Mouse (Mus musculus) lung, embryonic 15.5 days (tissue): Measurements from ENCODE around the gene Ninj1. TPM values are rescaled to one million over a fixed set of nuclear protein-coding genes. Genes with fewer than 3 reads are reported as not detected.

ENCODE experiments used
- ATAC-seq: fragments of 200-750 bp; cut with Nextera tagmentation; 2 replicates; pipeline ENCODE4 v1.8.0; 2017; ENCODE audit warnings: moderate number of reproducible peaks, borderline replicate concordance; ENCODE audit not compliant: low FRiP score, low TSS enrichment; ENCODE audit errors: extremely low read depth
- H3K27ac ChIP-seq: fragments of 300-500 bp; sonication (generic); 2 replicates; pipeline ENCODE4 v1.5.1; 2015; ENCODE audit warnings: moderate library complexity, mild to moderate bottlenecking, inconsistent platforms
- H3K27me3 ChIP-seq: fragments of 300-500 bp; sonication (generic); 2 replicates; pipeline ENCODE4 v1.6.1; 2015; ENCODE audit warnings: inconsistent platforms
- H3K36me3 ChIP-seq: fragments of 300-500 bp; sonication (generic); 2 replicates; pipeline ENCODE4 v1.6.1; 2015; ENCODE audit warnings: inconsistent platforms
- H3K4me1 ChIP-seq: fragments of 300-500 bp; sonication (generic); 2 replicates; pipeline ENCODE4 v1.6.1; 2015; ENCODE audit warnings: inconsistent platforms
- H3K4me2 ChIP-seq: fragments of 300-500 bp; sonication (generic); 2 replicates; pipeline ENCODE4 v1.6.1; 2015; ENCODE audit warnings: inconsistent platforms, mild to moderate bottlenecking, moderate library complexity
- H3K4me3 ChIP-seq: fragments of 300-500 bp; sonication (generic); 2 replicates; pipeline ENCODE4 v1.5.1; 2015; ENCODE audit warnings: mild to moderate bottlenecking, inconsistent platforms
- H3K9ac ChIP-seq: fragments of 300-500 bp; sonication (generic); 2 replicates; pipeline ENCODE4 v1.6.1; 2015; ENCODE audit warnings: inconsistent platforms
- H3K9me3 ChIP-seq: fragments of 300-500 bp; sonication (generic); 2 replicates; pipeline ENCODE4 v1.6.1; 2016; ENCODE audit warnings: inconsistent platforms
- WGBS: fragments of 180-500 bp; shearing (Covaris S2); methylation state at CpG from one replicate; pipeline ENCODE4 v1.1.7; 2015; 5-methylcytosine and 5-hydroxymethylcytosine counted together
- polyA plus RNA-seq: library from polyadenylated mRNA; unstranded; fragments of >200 nt; fragmentation: Nextera tagmentation; extraction: Ambion mirVana; gene quantifications from 2 replicates; pipeline ENCODE4 v1.2.1, GENCODE M21; 2015

Ninj1 gene
- polyA plus RNA-seq, 1 experiment from 2014 or later = 45.1 TPM

- no peaks in the 10 kb centered on the region for H3K4me1 ChIP-seq
- WGBS = 65% methylated on average over 10 of the region's 10 CpGs
- no peak overlapping the region for H3K4me3 ChIP-seq
- H3K9me3 ChIP-seq = no peaks in the 10 kb centered on the region
- H3K27ac ChIP-seq = no peak overlapping the region
- no peak overlapping the region for H3K4me2 ChIP-seq
- H3K36me3 ChIP-seq = no peaks in the 10 kb centered on the region
- peaks cover 17% of the 10 kb centered on the region for H3K27me3 ChIP-seq
- no peak overlapping the region for H3K9ac ChIP-seq
- ATAC-seq = no peak
Measured at GRCm38 (mm10) chr13:49154028-49154427, 33.3 kb upstream of the Ninj1 start.

- Histone ChIP-seq H3K4me1 (no peaks in the 10 kb centered on the region), H3K9ac (no peak overlapping the region), H3K4me2 (no peak overlapping the region), H3K36me3 (no peaks in the 10 kb centered on the region), H3K9me3 (no peaks in the 10 kb centered on the region), H3K4me3 (no peak overlapping the region), H3K27ac (no peak overlapping the region), H3K27me3 (peaks cover 11% of the 10 kb centered on the region)
- 44% methylated on average over 7 of the region's 7 CpGs for WGBS
- no peak for ATAC-seq
Measured at GRCm38 (mm10) chr13:49154621-49155020, 32.7 kb upstream of the Ninj1 start.

- H3K9me3 ChIP-seq = no peaks in the 10 kb centered on the region
- no peak overlapping the region for H3K27ac ChIP-seq
- H3K4me2 ChIP-seq = no peak overlapping the region
- no peaks in the 10 kb centered on the region for H3K4me1 ChIP-seq
- no peak overlapping the region for H3K4me3 ChIP-seq
- H3K27me3 ChIP-seq = no peaks in the 10 kb centered on the region
- no peak overlapping the region for H3K9ac ChIP-seq
- ATAC-seq = no peak
- WGBS = 63% methylated on average over 4 of the region's 4 CpGs
- no peaks in the 10 kb centered on the region for H3K36me3 ChIP-seq
Measured at GRCm38 (mm10) chr13:49156645-49157044, 30.6 kb upstream of the Ninj1 start.

GRCm38 (mm10) chr13:49158040-49158713, 29.1 kb upstream of the Ninj1 start:
- Histone ChIP-seq H3K9ac (no peak overlapping the region), H3K4me1 (no peaks in the 10 kb centered on the region), H3K27me3 (no peaks in the 10 kb centered on the region), H3K9me3 (no peaks in the 10 kb centered on the region), H3K4me3 (no peak overlapping the region), H3K27ac (no peak overlapping the region), H3K4me2 (no peak overlapping the region), H3K36me3 (no peaks in the 10 kb centered on the region)
- ATAC-seq = no peak
- WGBS = 65% methylated on average over 10 of the region's 10 CpGs

DNA sequence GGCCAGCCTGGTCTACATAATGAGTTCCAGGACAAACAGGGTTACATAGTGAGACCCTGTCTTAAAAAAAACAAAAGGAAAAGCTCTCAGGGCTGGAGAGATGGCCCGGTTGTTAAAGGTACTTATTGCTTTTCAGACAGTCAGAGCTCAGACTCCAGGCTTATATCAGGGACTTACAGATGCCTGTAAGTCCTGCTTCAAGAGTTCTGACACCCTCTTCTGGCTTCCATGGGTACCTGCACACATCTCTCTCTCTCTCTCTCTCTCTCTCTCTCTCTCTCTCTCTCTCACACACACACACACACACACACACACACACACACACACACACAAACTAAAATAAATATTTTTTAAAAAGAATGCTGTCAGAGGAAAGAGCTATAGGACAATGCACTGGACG, 26.0 kb upstream of the Ninj1 start:
- Histone ChIP-seq H3K27me3 (no peaks in the 10 kb centered on the region), H3K9ac (no peak overlapping the region), H3K4me3 (no peak overlapping the region), H3K4me2 (no peak overlapping the region), H3K36me3 (no peaks in the 10 kb centered on the region), H3K9me3 (no peaks in the 10 kb centered on the region), H3K4me1 (no peaks in the 10 kb centered on the region), H3K27ac (no peak overlapping the region)
- 46% methylated on average over 2 of the region's 2 CpGs for WGBS
- ATAC-seq = no peak

- Histone ChIP-seq H3K4me3 (no peak overlapping the region), H3K4me1 (no peaks in the 10 kb centered on the region), H3K27me3 (no peaks in the 10 kb centered on the region), H3K4me2 (no peak overlapping the region), H3K9me3 (no peaks in the 10 kb centered on the region), H3K36me3 (no peaks in the 10 kb centered on the region), H3K27ac (no peak overlapping the region), H3K9ac (no peak overlapping the region)
- no peak for ATAC-seq
- 67% methylated on average over 4 of the region's 4 CpGs for WGBS
Measured at GRCm38 (mm10) chr13:49162722-49163121, 24.6 kb upstream of the Ninj1 start.

DNA sequence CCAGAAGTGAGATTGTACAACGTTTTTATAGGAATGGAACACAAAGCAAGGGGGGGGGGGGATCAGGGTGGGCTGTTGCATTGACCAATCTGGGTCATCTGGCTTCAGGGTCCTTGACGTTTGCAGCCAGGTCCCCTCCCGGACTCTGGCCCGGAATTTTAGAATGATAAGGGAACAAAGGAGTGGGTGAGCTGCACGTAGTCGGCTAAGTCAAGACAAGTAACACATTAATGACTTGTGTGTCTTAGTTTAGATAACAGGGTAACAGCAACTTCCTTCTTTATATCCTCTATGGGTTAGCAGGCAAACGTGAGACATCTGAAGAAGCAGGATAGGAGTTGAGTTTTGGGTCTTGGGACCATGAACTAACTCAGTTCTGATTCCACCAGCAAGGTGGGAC, 23.6 kb upstream of the Ninj1 start:
- H3K9ac ChIP-seq = no peak overlapping the region
- no peak overlapping the region for H3K27ac ChIP-seq
- no peaks in the 10 kb centered on the region for H3K36me3 ChIP-seq
- ATAC-seq = no peak
- no peaks in the 10 kb centered on the region for H3K27me3 ChIP-seq
- no peaks in the 10 kb centered on the region for H3K9me3 ChIP-seq
- WGBS = 26% methylated on average over 7 of the region's 7 CpGs
- H3K4me3 ChIP-seq = no peak overlapping the region
- no peaks in the 10 kb centered on the region for H3K4me1 ChIP-seq
- no peak overlapping the region for H3K4me2 ChIP-seq

- H3K27me3 ChIP-seq = no peaks in the 10 kb centered on the region
- WGBS = 51% methylated on average over 9 of the region's 9 CpGs
- H3K4me3 ChIP-seq = no peak overlapping the region
- no peaks in the 10 kb centered on the region for H3K4me1 ChIP-seq
- no peaks in the 10 kb centered on the region for H3K36me3 ChIP-seq
- H3K27ac ChIP-seq = no peak overlapping the region
- no peak for ATAC-seq
- H3K4me2 ChIP-seq = no peak overlapping the region
- no peak overlapping the region for H3K9ac ChIP-seq
- no peaks in the 10 kb centered on the region for H3K9me3 ChIP-seq
Measured at GRCm38 (mm10) chr13:49167081-49167480, 20.2 kb upstream of the Ninj1 start.

- H3K9me3 ChIP-seq = no peaks in the 10 kb centered on the region
- no peaks in the 10 kb centered on the region for H3K36me3 ChIP-seq
- no peak overlapping the region for H3K4me3 ChIP-seq
- H3K9ac ChIP-seq = no peak overlapping the region
- peak; percentile 63; the same call in 1 of the 2 replicates for ATAC-seq
- H3K27me3 ChIP-seq = no peaks in the 10 kb centered on the region
- H3K4me2 ChIP-seq = no peak overlapping the region
- no peak overlapping the region for H3K27ac ChIP-seq
- H3K4me1 ChIP-seq = peaks cover 5% of the 10 kb centered on the region; the same call in 1 of the 2 replicates
- WGBS = 13% methylated on average over 17 of the region's 17 CpGs
Measured at GRCm38 (mm10) chr13:49169448-49170207, 17.7 kb upstream of the Ninj1 start.

DNA sequence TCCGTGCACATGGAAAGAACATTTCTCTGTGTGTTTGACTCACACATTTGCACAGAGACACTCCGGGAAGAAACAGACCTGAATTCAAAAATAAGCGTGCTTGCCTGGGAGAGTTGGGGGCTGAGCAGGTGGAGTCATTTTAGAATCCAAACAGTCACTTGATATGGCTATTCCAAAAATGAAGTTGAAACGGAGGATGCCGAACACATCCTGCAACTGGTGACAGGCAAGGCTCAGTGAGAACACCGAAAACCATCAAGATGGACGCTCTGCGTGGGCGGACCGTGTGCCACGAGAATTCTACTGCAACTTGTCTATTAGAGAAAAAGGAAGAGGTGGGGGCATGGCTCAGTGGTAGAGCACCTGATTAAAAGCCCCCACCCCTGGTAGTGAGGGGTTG, 16.7 kb upstream of the Ninj1 start:
- Histone ChIP-seq H3K36me3 (no peaks in the 10 kb centered on the region), H3K4me2 (no peak overlapping the region), H3K27ac (no peak overlapping the region), H3K27me3 (no peaks in the 10 kb centered on the region), H3K4me1 (peaks cover 5% of the 10 kb centered on the region; the same call in 1 of the 2 replicates), H3K4me3 (no peak overlapping the region), H3K9me3 (no peaks in the 10 kb centered on the region), H3K9ac (no peak overlapping the region)
- 88% methylated on average over 11 of the region's 11 CpGs for WGBS
- no peak for ATAC-seq

- no peak for ATAC-seq
- Histone ChIP-seq H3K4me1 (peaks cover 5% of the 10 kb centered on the region; the same call in 1 of the 2 replicates), H3K9ac (no peak overlapping the region), H3K4me3 (no peak overlapping the region), H3K4me2 (no peak overlapping the region), H3K36me3 (no peaks in the 10 kb centered on the region), H3K27me3 (no peaks in the 10 kb centered on the region), H3K9me3 (no peaks in the 10 kb centered on the region), H3K27ac (no peak overlapping the region)
- WGBS = 54% methylated on average over 1 of the region's 1 CpGs
Measured at GRCm38 (mm10) chr13:49171729-49172128, 15.6 kb upstream of the Ninj1 start.

DNA sequence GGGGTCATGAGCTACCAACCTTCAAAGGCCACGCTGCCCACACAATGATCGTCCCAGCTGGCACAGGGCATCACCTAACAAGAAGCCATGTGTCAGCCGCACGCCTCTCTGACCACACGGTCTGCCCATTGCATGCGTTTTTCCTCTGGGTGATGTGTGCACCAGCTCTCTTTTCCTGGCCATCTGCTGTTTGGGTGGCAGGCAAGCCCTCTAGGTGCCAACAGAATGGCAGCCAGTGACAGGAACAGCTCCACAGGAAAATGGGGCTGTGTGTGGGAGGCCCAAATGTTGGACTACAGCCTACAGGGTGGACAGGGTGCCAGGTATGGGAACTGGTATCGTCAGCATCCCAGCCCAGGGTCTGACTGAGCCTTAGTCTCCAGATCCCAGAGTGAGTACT, 14.9 kb upstream of the Ninj1 start:
- 0 out of 2 replicates have a peak, but pooled peaks have one; percentile 2 for ATAC-seq
- Histone ChIP-seq H3K27ac (no peak overlapping the region), H3K9ac (no peak overlapping the region), H3K4me2 (no peak overlapping the region), H3K27me3 (no peaks in the 10 kb centered on the region), H3K4me3 (no peak overlapping the region), H3K9me3 (no peaks in the 10 kb centered on the region), H3K4me1 (peaks cover 5% of the 10 kb centered on the region; the same call in 1 of the 2 replicates), H3K36me3 (no peaks in the 10 kb centered on the region)
- 87% methylated on average over 7 of the region's 7 CpGs for WGBS
